Mouse (Mus musculus): ENCODE data around the gene Ube2c.

DNA sequence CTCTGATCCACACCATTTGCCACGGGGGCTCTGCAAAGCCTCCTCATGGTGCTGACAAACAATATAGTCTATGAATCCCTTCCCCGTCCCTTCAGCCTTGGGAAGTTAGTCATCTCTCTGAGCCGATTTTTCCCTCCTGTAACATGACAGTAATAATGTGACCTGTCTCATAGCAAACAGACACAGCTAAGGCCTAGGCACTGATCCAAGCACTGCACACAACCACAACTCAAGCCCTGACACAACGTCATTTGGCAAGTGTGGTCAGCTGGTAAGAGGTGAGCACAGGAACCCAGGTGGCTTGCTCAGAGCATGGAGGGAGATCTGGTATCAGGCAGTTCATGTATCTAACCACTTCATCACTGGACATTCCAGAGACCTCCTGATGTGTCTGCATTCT is 26.2 kb downstream of the Ube2c start:
- no peak for TF ChIP-seq CTCF (IDR thresholded peaks at IDR 0.05)
- no peak for TF ChIP-seq EP300 (IDR thresholded peaks at IDR 0.05)

Measured in lung, postnatal 0 days (tissue).